Mouse (Mus musculus): ENCODE results near the gene Hsf3.

DNA sequence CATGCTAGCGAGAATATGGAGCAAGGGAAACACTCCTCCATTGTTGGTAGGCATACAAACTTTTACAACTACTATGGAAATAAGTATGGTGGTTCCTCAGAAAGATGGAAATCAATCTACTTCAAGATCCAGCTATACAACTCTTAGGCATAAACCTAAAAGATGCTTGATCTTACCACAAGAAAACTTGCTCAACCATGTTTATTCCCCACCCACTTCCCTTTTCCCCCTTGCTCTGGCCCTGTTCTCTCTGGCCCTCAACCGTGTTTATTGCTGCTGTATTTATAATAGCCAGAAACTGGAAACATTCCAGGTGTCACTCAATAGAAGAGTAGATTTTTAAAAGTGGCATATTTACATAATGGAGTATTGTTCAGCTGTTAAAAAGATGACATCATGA is 117.0 kb downstream of the Hsf3 start:
- TF ChIP-seq POLR2A (IDR thresholded peaks at IDR 0.05; ENCODE audit: control insufficient read depth, low read depth, low read length) (no peak), CTCF (IDR thresholded peaks at IDR 0.05; ENCODE audit: control insufficient read depth, insufficient read depth, insufficient replicate concordance, low read depth, low read length) (no peak)

All from testis, adult 2 months (tissue).